Mouse (Mus musculus): ENCODE results near the gene Incenp. TPM values are rescaled to one million over a fixed set of nuclear protein-coding genes. Genes with fewer than 3 reads are reported as not detected.
A peak's percentile ranks its signal among the peaks of the same experiment; 100 is the strongest.

The Incenp gene
- 10 to 100 TPM; 28.1 to 28.3 TPM for total RNA-seq (2021)
- long read RNA-seq, experiment 1, transcript Incenp-201 (18 exons, 3,236 nt) = major isoform, 10 of 25 reads
- long read RNA-seq, experiment 1, partial matches to known transcripts = 7 of 25 reads
- long read RNA-seq, experiment 1, other reads (novel, unspliced or antisense) = 8 of 25 reads
- long read RNA-seq, experiment 2, transcript Incenp-201 (18 exons, 3,236 nt) = major isoform, 7 of 18 reads
- long read RNA-seq, experiment 2, partial matches to known transcripts = 8 of 18 reads
- long read RNA-seq, experiment 2, other reads (novel, unspliced or antisense) = 3 of 18 reads

- H3K4me3 ChIP-seq = peak within 1 kb of the TSS; percentile 85
- peak within 1 kb of the TSS; percentile 87 for H3K27ac ChIP-seq
- peak; percentile 86 to 93 for DNase-seq (ENCODE audit: extremely low spot score in 1 of 2, low spot score in 2 of 2)
- no peak; the same call in 1 of the 2 replicates for TF ChIP-seq CTCF (IDR thresholded peaks at IDR 0.05)
- intact Hi-C loops (cut with DNase I) = loop anchor here (5.0 kb wide), 1 partner anchor 283 kb away; the partner anchor contains the start of gene Fads1
Measured at GRCm38 (mm10) chr19:9899072-9899779, at the start of gene Incenp. Incenp (minus strand) TSS chr19:9899551.

GRCm38 (mm10) chr19:9946986-9947385 is 47.6 kb upstream of the Incenp start:
- H3K27ac ChIP-seq = 0 out of 2 replicates have a peak overlapping the region, but pooled peaks have one; percentile 40
- intact Hi-C loops (cut with DNase I) = no loop called here
- no peak for TF ChIP-seq CTCF (IDR thresholded peaks at IDR 0.05)
- H3K4me3 ChIP-seq = no peak overlapping the region
- DNase-seq (ENCODE audit: extremely low spot score in 1 of 2, low spot score in 2 of 2) = peak in 1 of 2 experiments; percentile 28

DNA sequence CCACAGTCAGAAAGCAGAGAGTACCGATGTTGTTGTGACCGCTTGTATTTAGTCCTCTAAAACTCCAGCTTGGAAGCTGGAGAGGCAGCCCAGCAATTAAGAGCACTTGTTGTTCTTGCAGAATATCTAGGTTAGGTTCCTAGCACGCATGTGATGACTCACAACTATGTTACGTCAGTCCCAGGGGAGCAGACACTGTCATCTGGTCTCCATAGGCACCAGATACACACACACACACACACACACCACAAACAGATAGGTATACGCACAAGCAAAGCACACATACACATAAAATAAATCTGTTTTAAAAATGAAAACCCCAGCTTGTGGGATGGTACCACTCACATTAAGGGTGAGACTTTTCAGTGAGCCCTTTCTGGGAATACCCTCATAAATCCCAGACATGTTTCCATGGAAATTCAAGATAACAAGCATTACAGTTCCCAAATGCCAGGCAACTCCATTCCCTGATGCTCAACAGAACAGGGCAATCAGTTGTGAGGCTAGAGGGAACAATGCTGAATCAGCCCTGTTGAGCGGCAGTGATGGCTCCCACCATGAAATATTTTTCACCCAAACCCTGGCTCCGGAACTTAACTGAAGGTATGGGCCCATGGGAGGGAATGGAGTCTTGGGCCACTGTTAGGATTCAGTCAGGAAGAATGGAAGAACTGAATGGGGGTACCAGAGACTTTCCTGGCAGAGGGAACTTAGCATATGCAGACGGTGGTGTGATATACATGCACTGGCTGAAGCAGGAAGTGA is 46.6 kb upstream of the Incenp start:
- TF ChIP-seq CTCF (IDR thresholded peaks at IDR 0.05) = no peak
- intact Hi-C loops (cut with DNase I) = no loop called here
- H3K27ac ChIP-seq = no peak overlapping the region
- no peak overlapping the region for H3K4me3 ChIP-seq
- no peak for DNase-seq (ENCODE audit: extremely low spot score in 1 of 2, low spot score in 2 of 2)

DNA sequence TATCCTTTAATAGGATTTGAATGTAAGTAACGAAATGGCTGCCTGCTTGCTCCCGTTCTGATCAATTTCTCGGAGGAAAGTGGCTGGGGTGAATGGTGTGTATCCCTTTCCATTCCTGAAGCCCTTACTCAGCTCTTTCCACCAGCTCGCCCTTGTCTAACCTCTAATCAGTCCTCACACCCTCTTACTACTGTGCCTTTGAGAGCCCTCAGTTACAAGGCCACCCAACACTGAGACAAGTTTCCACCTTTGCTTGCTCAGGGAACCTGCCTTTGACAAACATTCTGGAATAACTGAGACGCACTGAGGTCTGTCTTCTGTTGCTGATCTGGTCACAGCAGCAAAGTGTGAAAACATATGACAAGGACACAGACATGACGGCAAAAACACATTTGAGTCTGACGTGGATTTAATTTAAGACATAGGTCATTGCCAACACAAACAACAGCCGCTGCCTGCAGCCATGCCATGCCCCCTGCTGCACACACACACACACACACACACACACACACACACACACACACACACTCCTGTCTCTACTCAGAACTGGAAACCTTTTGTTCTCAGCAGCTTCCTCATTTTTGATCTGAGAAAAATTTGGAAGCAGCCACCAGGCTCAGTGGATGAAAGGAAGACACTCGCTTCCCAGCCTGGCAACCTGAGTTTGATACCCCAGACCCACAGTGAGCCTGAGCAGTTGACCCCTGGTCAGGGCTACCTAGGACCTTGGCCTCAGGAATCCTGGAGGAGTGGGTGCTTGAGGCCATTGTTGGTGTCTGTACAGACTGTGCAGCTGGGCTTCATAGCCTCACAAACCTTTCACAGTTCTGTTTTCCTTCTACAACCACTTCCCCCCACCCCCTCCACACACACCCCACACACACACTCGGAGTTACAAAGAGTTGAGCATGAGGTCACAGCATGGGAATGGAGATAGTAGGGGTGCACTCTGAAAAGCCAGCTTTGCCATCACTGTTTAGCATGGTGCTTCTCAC is 43.5 kb upstream of the Incenp start:
- Histone ChIP-seq H3K4me3 (no peak overlapping the region), H3K27ac (peak overlapping the region; percentile 28)
- DNase-seq (ENCODE audit: extremely low spot score in 1 of 2, low spot score in 2 of 2) = no peak
- intact Hi-C loops (cut with DNase I) = no loop called here
- no peak for TF ChIP-seq CTCF (IDR thresholded peaks at IDR 0.05)

DNA sequence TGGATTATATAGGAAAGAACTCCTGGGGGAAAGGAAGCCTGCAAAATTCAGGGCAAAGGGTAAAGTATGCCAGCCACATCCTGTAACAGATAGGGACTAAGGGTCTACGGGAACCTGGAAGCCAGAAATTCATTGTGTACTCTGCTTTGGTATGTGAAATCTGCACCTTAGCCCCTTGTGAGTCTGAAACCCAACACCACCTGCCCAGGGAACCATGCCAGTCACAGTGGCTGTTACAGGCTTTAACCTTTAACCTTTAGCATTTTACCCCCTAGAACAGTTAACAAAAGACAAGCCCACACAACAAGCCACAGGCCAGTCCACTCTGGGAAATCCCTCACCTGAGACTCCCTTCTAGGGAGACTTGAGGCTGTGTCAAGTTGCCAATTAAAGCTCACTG is 42.5 kb upstream of the Incenp start:
- no peak for TF ChIP-seq CTCF (IDR thresholded peaks at IDR 0.05)
- intact Hi-C loops (cut with DNase I) = no loop called here

DNA sequence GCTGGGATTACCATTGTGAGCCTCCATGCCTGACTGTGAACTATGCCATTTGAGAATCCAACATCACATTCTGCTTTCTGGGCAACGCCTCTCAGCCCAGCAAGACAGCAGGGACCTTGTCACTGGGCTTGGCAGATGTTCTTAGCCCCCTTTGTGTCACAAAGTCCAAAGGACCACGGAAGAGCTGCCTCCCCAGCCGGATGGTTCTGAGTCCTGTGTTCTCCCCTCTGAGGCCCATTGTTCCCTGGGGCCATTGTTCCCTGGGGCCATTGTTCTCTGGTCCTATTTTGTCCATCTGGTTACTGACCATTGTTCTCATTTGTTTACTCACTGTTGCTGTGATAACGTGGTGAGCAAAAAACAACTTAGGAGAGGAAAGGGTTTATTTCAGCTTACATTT is 41.6 kb upstream of the Incenp start:
- H3K27ac ChIP-seq = peak overlapping the region; percentile 57
- no peak overlapping the region for H3K4me3 ChIP-seq
- TF ChIP-seq CTCF (IDR thresholded peaks at IDR 0.05) = no peak
- intact Hi-C loops (cut with DNase I) = no loop called here
- no peak for DNase-seq (ENCODE audit: extremely low spot score in 1 of 2, low spot score in 2 of 2)

More for the DNA sequence above, 42.5 kb upstream of the Incenp start:
- Histone ChIP-seq H3K27ac (no peak overlapping the region; the same call in 1 of the 2 replicates), H3K4me3 (no peak overlapping the region)
- no peak for DNase-seq (ENCODE audit: extremely low spot score in 1 of 2, low spot score in 2 of 2)

- Histone ChIP-seq H3K27ac (no peak overlapping the region; the same call in 1 of the 2 replicates), H3K4me3 (no peak overlapping the region)
- intact Hi-C loops (cut with DNase I) = no loop called here
- no peak for TF ChIP-seq CTCF (IDR thresholded peaks at IDR 0.05)
- DNase-seq (ENCODE audit: extremely low spot score in 1 of 2, low spot score in 2 of 2) = no peak
Measured at GRCm38 (mm10) chr19:9939841-9940240, 40.5 kb upstream of the Incenp start.

DNA sequence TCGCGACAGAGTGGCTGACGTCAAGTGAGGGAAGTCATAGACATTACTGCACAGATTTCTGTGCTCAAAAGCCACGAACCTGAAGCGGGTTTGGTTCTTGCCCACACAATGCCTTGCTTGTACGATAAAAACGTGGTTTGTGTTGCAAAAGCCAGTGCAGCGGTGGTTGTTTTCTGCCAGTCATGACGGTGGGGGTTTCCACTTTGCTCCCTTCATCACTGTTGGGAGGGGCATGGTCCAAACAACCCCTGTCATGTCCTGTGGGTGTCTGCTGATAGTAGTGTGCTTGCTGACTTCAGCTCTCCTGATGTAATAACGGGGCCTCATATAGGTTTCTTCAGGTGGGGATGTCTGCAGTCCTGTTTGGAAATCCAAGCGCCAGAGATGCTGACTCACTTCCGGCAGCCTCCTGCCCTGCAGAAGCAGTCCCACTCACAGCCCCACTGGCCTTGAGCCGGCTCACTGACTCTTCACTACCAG is 39.5 kb upstream of the Incenp start:
- Histone ChIP-seq H3K4me3 (no peak overlapping the region), H3K27ac (peak overlapping the region; percentile 24; the same call in 1 of the 2 replicates)
- intact Hi-C loops (cut with DNase I) = no loop called here
- DNase-seq (ENCODE audit: extremely low spot score in 1 of 2, low spot score in 2 of 2) = no peak
- no peak for TF ChIP-seq CTCF (IDR thresholded peaks at IDR 0.05)

DNA sequence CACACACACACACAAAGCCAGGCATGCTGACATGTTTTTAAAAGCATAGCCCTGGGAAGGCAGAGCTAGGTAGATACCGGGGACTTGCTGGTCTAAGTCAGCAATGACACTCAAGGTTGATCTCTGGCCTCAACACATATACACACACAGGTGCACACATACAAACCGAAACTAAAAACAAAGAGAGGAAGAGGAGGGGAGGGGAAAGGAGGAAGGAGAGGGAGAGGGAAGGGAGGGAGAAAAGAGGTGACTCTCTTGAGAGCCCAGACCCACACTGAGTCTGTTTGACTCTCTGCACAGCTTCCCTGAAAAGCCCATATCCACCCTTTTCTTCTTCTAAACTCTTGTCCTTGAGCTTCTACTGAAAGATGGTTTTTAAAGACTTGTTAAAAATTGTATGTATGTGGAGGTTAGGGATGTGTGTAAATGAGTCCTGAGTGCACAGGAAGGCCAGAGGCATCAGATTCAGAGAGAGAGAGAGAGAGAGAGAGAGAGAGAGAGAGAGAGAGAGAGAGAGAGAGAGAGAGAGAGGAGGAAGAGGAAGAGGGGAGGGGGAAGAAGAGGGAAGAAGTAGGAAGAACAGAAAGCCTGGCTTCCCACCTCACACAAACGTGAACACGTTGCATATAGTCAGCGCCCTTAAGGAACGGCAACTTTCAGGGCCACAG is 38.9 kb upstream of the Incenp start:
- Histone ChIP-seq H3K27ac (peak overlapping the region; percentile 24; the same call in 1 of the 2 replicates), H3K4me3 (no peak overlapping the region)
- intact Hi-C loops (cut with DNase I) = no loop called here
- no peak for DNase-seq (ENCODE audit: extremely low spot score in 1 of 2, low spot score in 2 of 2)
- no peak for TF ChIP-seq CTCF (IDR thresholded peaks at IDR 0.05)

- no peak overlapping the region for H3K27ac ChIP-seq
- H3K4me3 ChIP-seq = no peak overlapping the region
- no peak for TF ChIP-seq CTCF (IDR thresholded peaks at IDR 0.05)
- intact Hi-C loops (cut with DNase I) = no loop called here
- no peak for DNase-seq (ENCODE audit: extremely low spot score in 1 of 2, low spot score in 2 of 2)
Measured at GRCm38 (mm10) chr19:9937428-9937827, 38.1 kb upstream of the Incenp start.

All from left cerebral cortex, adult 2 months (tissue).